Mouse (Mus musculus): ENCODE results near the gene Slc19a1. TPM values are rescaled to one million over a fixed set of nuclear protein-coding genes. Genes with fewer than 3 reads are reported as not detected.
A peak's percentile ranks its signal among the peaks of the same experiment; 100 is the strongest.

Slc19a1 gene
- total RNA-seq, 2 experiments from 2014 or later, result 27.4 to 27.6 TPM

DNA sequence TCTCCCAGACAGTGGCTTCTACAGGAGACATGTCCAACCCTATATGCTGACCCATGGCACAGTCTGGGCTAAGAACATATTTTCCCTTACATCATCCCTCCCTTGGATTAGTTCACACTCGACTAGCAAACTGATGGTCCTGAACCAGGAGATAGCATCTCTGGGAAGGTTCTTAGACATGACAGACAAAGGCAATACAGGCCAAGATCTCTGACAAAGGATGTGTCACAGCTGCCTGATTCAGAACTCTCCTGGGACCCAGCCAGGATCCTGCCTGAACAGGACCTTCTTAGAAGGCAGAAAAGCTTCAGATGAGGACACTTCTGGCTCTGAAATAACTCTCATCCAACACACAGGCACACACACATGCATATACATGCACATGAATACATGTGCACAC lies 52.5 kb downstream of the Slc19a1 start:
- no peak for DNase-seq (ENCODE audit: extremely low spot score in 1 of 2, low spot score in 2 of 2)
- intact Hi-C loops (cut with DNase I), result loop anchor here (5.0 to 10.0 kb wide), 2 partner anchors 168 to 270 kb away; no protein-coding TSS in a partner anchor

DNA sequence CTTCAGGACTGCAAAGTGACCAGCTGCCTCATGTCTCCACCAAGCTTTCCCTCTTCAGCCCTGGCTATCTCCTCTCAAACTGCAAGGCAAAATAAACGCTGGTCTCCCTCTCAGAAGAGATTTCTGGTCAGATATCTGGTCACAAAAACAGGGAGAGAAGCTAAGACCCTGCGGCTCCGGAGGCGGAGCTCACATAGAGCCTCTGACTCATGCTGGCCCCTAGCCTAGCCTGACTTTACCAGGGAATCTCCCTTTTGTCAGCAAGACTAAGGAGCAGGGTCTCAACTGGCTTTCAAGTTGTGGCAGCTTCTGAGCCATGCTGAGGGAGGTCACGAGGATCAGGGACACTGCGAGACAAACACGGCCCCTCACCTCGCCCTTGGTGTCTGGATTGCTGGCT lies 57.3 kb downstream of the Slc19a1 start:
- intact Hi-C loops (cut with DNase I), result loop anchor here (5.0 to 10.0 kb wide), 2 partner anchors 38 to 265 kb away; no protein-coding TSS in a partner anchor
- no peak for DNase-seq (ENCODE audit: extremely low spot score in 1 of 2, low spot score in 2 of 2)

DNA sequence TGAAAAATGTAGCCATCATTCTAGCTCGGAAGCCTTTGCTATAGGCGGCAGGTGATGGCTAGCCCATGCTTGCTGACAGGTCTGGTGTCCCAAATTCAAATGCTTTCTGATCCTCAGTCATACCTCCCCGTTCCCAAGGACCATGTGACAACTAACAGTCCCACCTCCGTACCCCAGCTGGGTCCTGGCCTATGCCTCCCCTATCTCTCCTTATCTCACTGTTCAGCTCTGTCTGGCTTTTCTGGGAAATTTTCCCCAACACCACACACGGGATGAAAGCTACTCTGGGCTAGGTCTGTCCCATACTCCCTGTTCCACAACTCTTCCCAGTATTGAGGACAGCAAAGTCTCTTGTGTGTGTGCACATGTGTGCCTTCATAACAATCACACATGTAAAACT lies 58.0 kb downstream of the Slc19a1 start:
- DNase-seq (ENCODE audit: extremely low spot score in 1 of 2, low spot score in 2 of 2), result no peak
- intact Hi-C loops (cut with DNase I), result no loop called here

GRCm38 (mm10) chr10:77091538-77092097 lies 59.6 kb downstream of the Slc19a1 start:
- intact Hi-C loops (cut with DNase I), result no loop called here
- no peak for DNase-seq (ENCODE audit: extremely low spot score in 1 of 2, low spot score in 2 of 2)

GRCm38 (mm10) chr10:77093817-77094216 lies 61.8 kb downstream of the Slc19a1 start:
- DNase-seq (ENCODE audit: extremely low spot score in 1 of 2, low spot score in 2 of 2), result no peak
- intact Hi-C loops (cut with DNase I), result no loop called here

DNA sequence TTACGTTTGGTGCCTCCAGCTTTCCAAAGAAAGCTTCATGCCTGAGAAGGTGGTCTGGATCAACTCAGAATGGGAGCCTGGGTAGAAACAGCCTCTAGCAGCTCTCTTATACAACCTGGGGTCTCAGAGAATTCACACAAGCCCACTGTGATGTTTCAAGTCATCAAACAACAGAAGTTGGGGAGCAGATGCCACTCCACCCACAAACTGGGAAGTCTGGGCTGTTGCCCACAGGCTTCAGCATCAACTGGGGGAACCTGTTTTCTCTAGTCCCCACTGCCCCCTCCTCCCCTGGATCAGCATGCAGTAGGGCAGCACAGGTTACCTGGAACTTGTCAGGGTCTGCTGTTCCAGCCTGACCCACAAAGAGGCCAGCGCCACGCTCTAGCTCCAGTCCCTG lies 63.6 kb downstream of the Slc19a1 start:
- intact Hi-C loops (cut with DNase I), result no loop called here
- no peak for DNase-seq (ENCODE audit: extremely low spot score in 1 of 2, low spot score in 2 of 2)

GRCm38 (mm10) chr10:77097006-77097889 lies 65.2 kb downstream of the Slc19a1 start:
- intact Hi-C loops (cut with DNase I), result no loop called here
- peak in 1 of 2 experiments; percentile 11 for DNase-seq (ENCODE audit: extremely low spot score in 1 of 2, low spot score in 2 of 2)

DNA sequence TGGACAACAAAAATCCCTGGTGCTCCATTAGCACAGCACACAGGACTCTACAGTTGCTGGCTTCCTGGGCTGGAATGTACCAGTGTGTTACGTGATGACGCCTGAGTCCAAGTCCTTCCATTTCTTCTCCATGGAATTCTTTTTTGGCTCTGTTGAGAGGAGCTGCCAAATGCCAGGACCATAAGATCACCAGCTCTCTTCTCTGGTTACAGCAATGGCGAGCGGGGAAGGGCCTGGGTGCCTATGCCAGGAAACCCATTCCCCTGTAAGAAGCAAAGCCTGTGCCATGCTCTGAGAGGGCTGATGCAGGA lies 65.8 kb downstream of the Slc19a1 start:
- peak in 1 of 2 experiments; percentile 10 for DNase-seq (ENCODE audit: extremely low spot score in 1 of 2, low spot score in 2 of 2)

GRCm38 (mm10) chr10:77098619-77099018 lies 66.6 kb downstream of the Slc19a1 start:
- intact Hi-C loops (cut with DNase I), result no loop called here
- DNase-seq (ENCODE audit: extremely low spot score in 1 of 2, low spot score in 2 of 2), result peak in 1 of 2 experiments; percentile 14

More for the DNA sequence above, 65.8 kb downstream of the Slc19a1 start:
- intact Hi-C loops (cut with DNase I), result no loop called here

- intact Hi-C loops (cut with DNase I), result no loop called here
- DNase-seq (ENCODE audit: extremely low spot score in 1 of 2, low spot score in 2 of 2), result no peak
Measured at GRCm38 (mm10) chr10:77099777-77100176, 67.7 kb downstream of the Slc19a1 start.

GRCm38 (mm10) chr10:77103689-77104088 lies 71.6 kb downstream of the Slc19a1 start:
- DNase-seq (ENCODE audit: extremely low spot score in 1 of 2, low spot score in 2 of 2), result peak in 1 of 2 experiments; percentile 12
- intact Hi-C loops (cut with DNase I), result no loop called here

GRCm38 (mm10) chr10:77104327-77104726 lies 72.3 kb downstream of the Slc19a1 start:
- peak in 1 of 2 experiments; percentile 9 for DNase-seq (ENCODE audit: extremely low spot score in 1 of 2, low spot score in 2 of 2)
- intact Hi-C loops (cut with DNase I), result no loop called here

GRCm38 (mm10) chr10:77108106-77108505 lies 76.1 kb downstream of the Slc19a1 start:
- no peak for DNase-seq (ENCODE audit: extremely low spot score in 1 of 2, low spot score in 2 of 2)
- intact Hi-C loops (cut with DNase I), result no loop called here

- intact Hi-C loops (cut with DNase I), result no loop called here
Measured at GRCm38 (mm10) chr10:77110010-77110409, 78.0 kb downstream of the Slc19a1 start.

More at GRCm38 (mm10) chr10:77110010-77110409, 78.0 kb downstream of the Slc19a1 start:
- no peak for DNase-seq (ENCODE audit: extremely low spot score in 1 of 2, low spot score in 2 of 2)

Other genes starting within 250 kb of the Slc19a1 start
- gene Pcbp3, start 70.4 kb upstream of the Slc19a1 start, total RNA-seq (2021), result 10 to 100 TPM; 72.8 to 79.4 TPM
- 10 to 100 TPM; 12.5 to 13.4 TPM for gene Col18a1, start 134.3 kb downstream of the Slc19a1 start, total RNA-seq (2021)
- gene Pofut2, start 227.0 kb downstream of the Slc19a1 start, total RNA-seq (2021), result 10 to 100 TPM; 30.0 to 33.5 TPM

All from left cerebral cortex, postnatal 10 days (tissue).